Mouse (Mus musculus) left cerebral cortex, adult 2 months (tissue): ENCODE data around the gene 3300002I08Rik. TPM values are rescaled to one million over a fixed set of nuclear protein-coding genes. Genes with fewer than 3 reads are reported as not detected.
"Not testable (repeated sequence)": the region's sequence is repeated elsewhere in the genome, so short reads cannot be mapped to it uniquely, and the experiment has no call there.

ENCODE experiments used
- DNase-seq, 2 experiments: peaks; one replicate each; pipeline ENCODE4 v3.0.0; 2021 to 2022; ENCODE audit warnings: low spot score in 2 of 2, mixed read lengths in 1 of 2; ENCODE audit errors: extremely low spot score in 1 of 2
- H3K27ac ChIP-seq: fragments of 200-600 bp; 2 replicates; pipeline ENCODE4 v1.8.1; 2022
- H3K4me3 ChIP-seq: fragments of 200-600 bp; 2 replicates; pipeline ENCODE4 v1.8.1; 2022
- CTCF ChIP-seq: fragments of 200-600 bp; IDR thresholded peaks from 2 replicates; pipeline ENCODE4 v1.8.1; 2022; ENCODE audit warnings: antibody characterized with exemption, mild to moderate bottlenecking, moderate library complexity
- intact Hi-C: fragments of 180-260 bp; cut with DNase I; formaldehyde crosslinking; loops from one replicate; pipeline ENCODE4 v1.15.1; 2025
- long read RNA-seq, 2 experiments: library from polyadenylated mRNA; stranded (forward); transcript quantifications; one replicate each; pipeline ENCODE4 v2.0.0; 2021; ENCODE audit warnings: borderline mapping rate in 2 of 2
- total RNA-seq, 2 experiments: library from RNA; stranded (reverse); gene quantifications; 2 replicates each; pipeline ENCODE4 v1.2.3; 2021

The 3300002I08Rik gene
- 1 to 10 TPM; 8.4 to 9.2 TPM for total RNA-seq
- long read RNA-seq, experiment 1, partial matches to known transcripts: 0 of 7 reads
- long read RNA-seq, experiment 1, other reads (novel, unspliced or antisense): 6 of 7 reads
- long read RNA-seq, experiment 2, partial matches to known transcripts: 0 of 3 reads
- long read RNA-seq, experiment 2, other reads (novel, unspliced or antisense): 3 of 3 reads

DNA sequence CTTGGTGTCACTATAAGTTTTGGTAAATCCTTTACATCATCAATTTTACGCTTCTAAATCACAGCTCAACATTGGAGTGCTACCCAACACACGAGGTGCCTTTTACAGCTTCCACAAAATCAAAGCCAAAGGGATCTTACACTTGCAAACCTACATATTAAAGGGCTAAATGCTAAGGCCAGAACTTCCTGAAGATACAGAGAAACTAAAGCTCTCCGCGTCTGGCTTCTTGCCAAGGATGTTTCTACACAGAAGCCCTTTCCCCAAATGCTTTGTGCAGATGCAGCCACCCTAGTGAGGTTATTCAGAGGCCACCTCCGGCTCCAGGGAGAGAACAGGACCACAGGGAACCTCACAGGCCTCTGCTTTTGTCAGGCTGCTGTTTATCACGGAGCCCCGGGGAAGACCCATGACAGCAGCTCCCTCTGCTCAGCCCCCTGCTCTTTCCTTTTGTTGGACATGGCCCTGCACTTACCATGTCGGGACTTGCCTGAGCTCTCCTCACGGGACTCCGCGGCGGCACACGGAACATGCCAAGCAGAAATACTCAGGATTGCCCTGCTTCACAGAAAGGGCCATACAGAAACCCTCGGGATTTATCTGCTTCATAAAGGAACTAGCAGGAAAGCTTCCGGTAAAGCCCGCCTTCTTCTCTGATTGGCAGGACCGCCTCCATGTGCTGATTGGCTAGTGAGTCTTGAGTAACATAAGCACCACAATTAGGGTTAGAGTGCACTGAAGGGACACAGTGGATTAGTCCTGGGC is at the start of gene 3300002I08Rik:
TSS of gene 3300002I08Rik (minus strand) at position 653 of the 765 bp plus-strand sequence.
- peak within 1 kb of the TSS; percentile 83 for H3K27ac ChIP-seq
- DNase-seq: peak; percentile 86 to 87
- intact Hi-C loops: loop anchor here (2.0 kb wide), 1 partner anchor 51 kb away; no protein-coding TSS in a partner anchor
- peak within 1 kb of the TSS; percentile 84 for H3K4me3 ChIP-seq

DNA sequence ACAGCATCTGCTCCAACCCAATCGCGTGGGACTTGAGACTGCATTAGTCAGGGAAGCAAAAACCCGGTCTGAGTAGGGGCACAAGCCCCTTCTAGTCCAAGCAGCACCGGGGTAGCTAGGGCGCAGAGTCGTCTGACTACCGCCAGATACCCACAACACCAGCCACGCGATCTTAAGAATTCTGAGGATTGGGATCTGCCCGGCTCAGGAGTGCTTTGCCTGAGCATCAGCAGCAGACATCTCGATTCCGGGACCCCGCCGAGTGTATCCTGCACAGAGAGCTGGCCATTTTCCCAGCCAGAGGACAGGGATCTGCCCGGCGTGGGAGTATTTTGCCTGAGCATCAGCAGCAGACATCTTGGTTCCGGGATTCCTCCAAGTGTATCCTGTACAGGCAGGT is 49.6 kb upstream of the 3300002I08Rik start:
- intact Hi-C loops: not testable (repeated sequence)

DNA sequence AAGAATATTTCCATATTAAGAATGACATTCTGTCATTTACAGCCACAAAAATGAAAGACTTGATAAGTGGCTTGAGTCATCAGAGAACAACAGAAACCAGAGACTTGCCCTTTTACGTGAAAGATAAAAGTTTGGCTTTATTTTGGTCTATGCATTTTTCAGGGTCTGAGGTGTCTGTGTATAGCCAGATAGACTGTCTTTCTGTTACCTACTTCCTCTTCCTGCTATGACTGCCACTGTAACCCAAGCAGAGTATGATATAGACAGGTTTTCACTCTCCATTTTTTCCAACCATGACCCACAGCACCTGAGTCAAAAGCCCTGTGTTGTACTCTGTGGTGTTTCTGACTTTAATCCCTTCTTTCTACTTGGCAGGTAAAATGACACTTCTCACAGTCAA is 27.6 kb upstream of the 3300002I08Rik start:
- H3K4me3 ChIP-seq: no peak overlapping the region
- no peak for TF ChIP-seq CTCF
- no peak for DNase-seq
- intact Hi-C loops: no loop called here
- H3K27ac ChIP-seq: no peak overlapping the region

More for the DNA sequence above, 49.6 kb upstream of the 3300002I08Rik start:
- H3K4me3 ChIP-seq, H3K27ac ChIP-seq, DNase-seq: not testable (repeated sequence)

DNA sequence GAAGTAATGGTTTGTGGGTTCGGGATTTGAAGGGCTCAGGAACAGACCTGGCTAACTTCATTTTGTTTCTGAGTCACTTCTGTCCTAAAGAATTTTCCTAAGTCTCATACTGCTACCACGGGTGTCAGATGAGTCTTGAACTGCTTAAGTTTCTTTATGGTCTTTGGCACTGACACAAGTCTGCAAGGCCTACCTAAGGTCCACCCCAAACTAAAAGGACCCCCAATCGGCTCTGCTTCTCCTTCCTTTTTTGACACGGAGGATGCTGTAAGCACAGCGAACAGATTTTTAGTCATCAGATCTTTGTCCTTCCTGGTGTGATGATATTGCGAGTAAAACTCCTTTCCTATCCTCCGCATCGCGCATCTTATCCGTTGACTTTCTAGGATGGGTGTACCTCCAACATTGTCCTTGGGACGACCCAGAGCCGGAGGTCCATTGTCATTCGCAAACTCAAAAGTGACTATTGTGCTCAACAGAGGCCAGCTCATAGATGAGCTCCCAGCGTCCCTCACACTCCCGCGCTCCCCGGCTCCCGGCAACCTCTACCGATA is 23.1 kb upstream of the 3300002I08Rik start:
- H3K4me3 ChIP-seq, H3K27ac ChIP-seq, DNase-seq, intact Hi-C loops: not testable (repeated sequence)

DNA sequence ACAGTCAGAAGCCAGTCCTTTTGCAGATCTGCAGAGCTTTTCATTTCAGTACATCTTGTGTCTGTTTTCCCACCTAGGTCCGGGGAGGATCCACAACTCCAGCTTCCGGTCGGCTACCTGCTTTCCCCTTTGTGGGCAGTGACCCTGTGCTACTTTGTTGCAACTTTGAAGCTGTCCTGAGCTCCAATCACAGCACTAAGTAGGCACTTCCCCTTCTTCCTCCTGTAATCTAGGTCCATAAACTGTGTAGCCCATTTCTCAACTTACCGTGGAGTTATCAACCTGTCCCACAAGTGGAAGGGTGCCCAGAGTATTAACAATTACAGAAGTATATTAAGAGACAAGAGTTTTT is 289 bp upstream of the 3300002I08Rik start:
- intact Hi-C loops: loop anchor here (2.0 kb wide), 1 partner anchor 52 kb away; no protein-coding TSS in a partner anchor
- peak overlapping the region; percentile 83 for H3K27ac ChIP-seq
- no peak for DNase-seq
- no peak for TF ChIP-seq CTCF
- H3K4me3 ChIP-seq: peak overlapping the region; percentile 84

DNA sequence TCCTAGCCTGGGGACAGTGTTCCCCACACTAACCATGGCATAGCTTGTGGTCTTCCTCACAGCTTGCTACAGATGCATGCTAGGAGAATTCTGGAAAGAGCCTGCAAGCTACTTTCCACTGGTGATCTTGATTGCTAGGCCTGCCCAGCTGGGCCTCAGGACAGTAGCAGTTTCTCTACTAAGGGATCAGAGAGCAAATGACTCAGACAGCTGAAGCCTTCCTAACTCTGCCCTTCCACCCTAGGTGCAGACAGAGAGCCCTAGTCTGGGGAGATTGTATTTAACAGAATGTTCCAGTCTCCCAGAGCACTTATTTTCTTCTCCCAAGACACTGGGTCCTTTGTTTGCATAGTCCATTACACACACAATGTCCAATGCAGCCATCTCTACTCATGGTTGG is 5.4 kb downstream of the 3300002I08Rik start:
- DNase-seq, H3K27ac ChIP-seq, intact Hi-C loops: not testable (repeated sequence)

DNA sequence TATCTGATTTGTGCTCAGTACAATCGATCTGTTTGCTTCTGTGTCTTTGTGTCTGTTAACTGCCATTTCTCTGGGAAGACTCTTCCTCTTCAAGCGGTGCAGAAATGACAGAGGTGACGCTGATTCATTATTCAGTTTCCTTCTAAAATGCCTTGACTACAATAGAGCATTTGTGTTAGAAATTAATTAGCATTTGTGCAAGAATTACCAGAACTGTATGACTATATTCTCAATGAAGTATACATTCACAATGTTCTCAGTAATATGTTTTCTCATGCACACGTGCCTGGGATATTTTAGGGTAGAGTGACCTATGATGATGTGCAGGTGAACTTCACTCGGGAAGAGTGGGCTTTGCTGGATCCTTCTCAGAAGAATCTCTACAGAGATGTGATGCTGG is 39.2 kb downstream of the 3300002I08Rik start, which contains the start of gene Gm10130:
TSS of gene Gm10130 (plus strand) at position 301 of the 400 bp plus-strand sequence.
- no peak for DNase-seq
- Histone ChIP-seq H3K4me3 (no peak within 1 kb of the TSS), H3K27ac (no peak within 1 kb of the TSS)
- TF ChIP-seq CTCF: no peak
- intact Hi-C loops: loop anchor here (10.0 kb wide), 1 partner anchor 79 kb away; no protein-coding TSS in a partner anchor

More for the DNA sequence above, 5.4 kb downstream of the 3300002I08Rik start:
- H3K4me3 ChIP-seq: not testable (repeated sequence)

DNA sequence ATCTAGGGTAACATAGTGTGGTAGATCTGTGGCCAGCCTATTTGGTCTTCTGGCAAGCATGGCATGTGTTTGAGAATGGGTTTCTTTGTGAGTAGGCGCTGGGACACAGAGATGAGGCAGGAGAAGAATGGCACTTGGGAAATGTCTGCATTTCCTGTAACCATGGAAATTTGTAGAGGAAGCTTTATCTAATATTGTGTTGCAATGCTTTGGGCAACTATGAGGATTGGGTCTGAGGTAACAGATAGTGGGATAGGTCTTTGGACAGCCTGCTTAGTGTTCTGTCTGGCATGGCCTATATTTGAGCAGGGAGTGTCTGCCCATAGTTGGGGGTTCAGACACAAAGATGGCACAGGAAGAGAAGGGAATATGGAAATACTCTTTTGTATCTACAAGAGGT is 43.6 kb downstream of the 3300002I08Rik start:
- no peak overlapping the region for H3K4me3 ChIP-seq
- intact Hi-C loops: no loop called here
- DNase-seq: no peak
- no peak overlapping the region for H3K27ac ChIP-seq
- TF ChIP-seq CTCF: no peak

DNA sequence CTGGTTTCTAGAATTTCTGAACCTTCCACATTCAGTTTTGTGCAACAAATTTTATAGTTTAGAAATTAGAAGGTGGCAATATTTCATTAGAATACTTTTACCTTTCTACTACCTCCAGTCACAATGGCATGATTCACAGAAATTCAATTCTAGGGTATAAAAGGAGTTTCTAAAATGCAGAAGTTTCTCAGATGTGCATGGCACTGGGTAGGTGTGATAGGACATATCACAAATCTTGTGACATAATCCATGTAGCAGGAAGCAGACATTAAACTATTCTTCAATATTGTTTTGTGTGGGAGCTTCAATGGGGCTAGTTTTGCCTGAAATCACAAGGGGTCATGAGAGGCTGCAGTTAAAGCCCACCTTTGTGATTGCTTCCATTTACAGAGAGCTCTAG is 46.4 kb downstream of the 3300002I08Rik start:
- no peak for TF ChIP-seq CTCF
- Histone ChIP-seq H3K27ac (no peak overlapping the region), H3K4me3 (no peak overlapping the region)
- DNase-seq: no peak
- intact Hi-C loops: no loop called here

DNA sequence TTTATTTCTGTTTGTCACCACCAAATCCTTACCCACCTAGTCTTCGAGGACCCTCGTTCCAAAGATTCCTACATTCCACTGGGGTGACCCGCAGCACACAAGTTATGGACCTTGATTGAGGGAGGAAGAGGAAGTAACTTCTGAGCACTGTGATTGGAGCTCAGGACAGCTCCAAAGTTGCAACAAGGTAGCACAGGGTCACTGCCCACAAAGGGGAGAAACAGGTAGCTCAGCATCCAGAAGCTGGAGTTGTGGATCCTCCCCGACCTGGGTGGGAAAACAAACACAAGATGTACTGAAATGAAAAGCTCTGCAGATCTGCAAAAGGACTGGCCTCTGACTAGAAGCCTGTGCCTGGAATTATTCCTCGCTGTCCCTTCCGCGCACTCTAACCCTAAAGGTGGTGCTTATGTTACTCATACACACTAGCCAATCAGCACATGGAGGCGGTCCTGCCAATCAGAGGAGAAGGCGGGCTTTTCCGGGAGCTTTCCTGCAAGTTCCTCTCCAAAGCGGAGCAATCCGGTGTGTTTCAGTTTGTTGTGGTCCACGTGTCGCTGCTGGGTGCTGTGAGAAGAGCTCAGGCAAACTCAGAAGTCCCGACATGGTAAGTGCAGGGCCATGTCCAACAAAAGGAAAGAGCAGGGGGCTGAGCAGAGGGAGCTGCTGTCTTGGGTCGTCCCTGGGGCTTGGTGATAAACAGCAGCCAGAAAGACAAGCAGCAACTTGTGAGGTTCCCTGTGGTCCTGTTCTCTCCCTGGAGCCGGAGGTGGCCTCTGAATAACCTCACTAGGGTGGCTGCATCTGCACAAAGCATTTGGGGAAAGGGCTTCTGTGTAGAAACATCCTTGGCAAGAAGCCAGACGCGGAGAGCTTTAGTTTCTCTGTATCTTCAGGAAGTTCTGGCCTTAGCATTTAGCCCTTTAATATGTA is 51.3 kb downstream of the 3300002I08Rik start:
- not testable (repeated sequence) for H3K27ac ChIP-seq
- peak overlapping the region; percentile 62 for H3K4me3 ChIP-seq
- DNase-seq: peak; percentile 84 to 87
- intact Hi-C loops: loop anchor here (2.0 kb wide), 1 partner anchor 52 kb away; the partner anchor contains the start of gene 3300002I08Rik

DNA sequence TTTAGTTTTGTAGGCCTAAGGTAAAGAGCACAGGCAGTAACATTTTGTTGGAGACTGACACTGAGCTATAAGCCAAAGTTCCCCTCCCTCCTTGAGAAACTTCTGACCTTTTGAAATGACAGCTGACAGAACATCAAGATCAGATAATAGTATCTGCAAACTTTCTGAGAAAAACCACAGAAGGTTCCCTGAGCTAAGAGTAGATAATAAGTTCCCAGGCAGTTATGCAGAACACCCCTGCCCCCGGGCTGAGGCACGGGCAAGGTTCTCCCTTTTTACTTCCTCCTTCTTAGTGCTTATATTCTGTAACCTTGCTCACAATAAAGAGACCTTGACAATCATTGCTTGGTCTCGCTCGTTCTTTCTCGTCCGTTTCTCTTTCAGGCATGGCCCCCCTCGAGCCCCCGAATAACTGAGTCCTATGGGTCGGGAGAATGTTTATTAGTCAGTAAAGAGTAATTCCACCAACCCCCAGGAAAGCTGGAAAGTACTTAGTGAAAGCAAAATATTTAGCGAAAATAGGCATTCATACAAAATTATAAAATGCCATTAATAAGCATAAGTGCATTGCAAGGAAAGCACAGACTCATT is 55.3 kb downstream of the 3300002I08Rik start:
- no peak for TF ChIP-seq CTCF
- Histone ChIP-seq H3K27ac (no peak overlapping the region), H3K4me3 (no peak overlapping the region)
- intact Hi-C loops: no loop called here
- no peak for DNase-seq
